Mouse (Mus musculus): ENCODE results near the gene Hyls1.

GRCm38 (mm10) chr9:35561583-35561982, 8.6 kb downstream of the Hyls1 start:
- TF ChIP-seq CTCF (IDR thresholded peaks at IDR 0.05) (no peak), EP300 (IDR thresholded peaks at IDR 0.05) (no peak)
